Mouse (Mus musculus): Measurements from ENCODE around the gene Siglecf. TPM values are rescaled to one million over a fixed set of nuclear protein-coding genes. Genes with fewer than 3 reads are reported as not detected.

Gene Siglecf
- 0.15 TPM in 1 of 2 replicates, not detected in the other for total RNA-seq (2021)
- long read RNA-seq, experiment 1, result 0 reads
- long read RNA-seq, experiment 2, result 0 reads

- DNase-seq, result no peak
Observed at GRCm38 (mm10) chr7:43351154-43351553, at the start of gene Siglecf. Siglecf (plus strand) TSS chr7:43351341.

GRCm38 (mm10) chr7:43305235-43305634 is 45.9 kb upstream of the Siglecf start:
- DNase-seq, result no peak

- peak; percentile 36 for DNase-seq
Observed at GRCm38 (mm10) chr7:43309069-43309468, 42.1 kb upstream of the Siglecf start.

GRCm38 (mm10) chr7:43311632-43312031 is 39.5 kb upstream of the Siglecf start:
- DNase-seq, result peak; percentile 5

GRCm38 (mm10) chr7:43312386-43313012 is 38.6 kb upstream of the Siglecf start:
- DNase-seq, result no peak

GRCm38 (mm10) chr7:43313013-43313428 is 38.1 kb upstream of the Siglecf start, which contains the start of gene Zfp715:
Zfp715 (minus strand) TSS chr7:43313294.
- peak; percentile 96 for DNase-seq

GRCm38 (mm10) chr7:43326223-43326780 is 24.8 kb upstream of the Siglecf start:
- DNase-seq, result no peak

- no peak for DNase-seq
Observed at GRCm38 (mm10) chr7:43328101-43328500, 23.0 kb upstream of the Siglecf start.

GRCm38 (mm10) chr7:43333203-43333602 is 17.9 kb upstream of the Siglecf start:
- peak; percentile 60 for DNase-seq

GRCm38 (mm10) chr7:43333899-43334298 is 17.2 kb upstream of the Siglecf start:
- DNase-seq, result no peak

GRCm38 (mm10) chr7:43340771-43341170 is 10.4 kb upstream of the Siglecf start:
- DNase-seq, result no peak

GRCm38 (mm10) chr7:43343191-43343590 is 8.0 kb upstream of the Siglecf start:
- no peak for DNase-seq

GRCm38 (mm10) chr7:43344020-43344419 is 7.1 kb upstream of the Siglecf start:
- no peak for DNase-seq

GRCm38 (mm10) chr7:43344491-43344890 is 6.7 kb upstream of the Siglecf start:
- no peak for DNase-seq

- DNase-seq, result no peak
Observed at GRCm38 (mm10) chr7:43346148-43346547, 5.0 kb upstream of the Siglecf start.

- DNase-seq, result peak; percentile 37
Observed at GRCm38 (mm10) chr7:43346571-43346970, 4.6 kb upstream of the Siglecf start.

- DNase-seq, result peak; percentile 10
Observed at GRCm38 (mm10) chr7:43349623-43350022, 1.5 kb upstream of the Siglecf start.

- DNase-seq, result no peak
Observed at GRCm38 (mm10) chr7:43353118-43353517, 2.0 kb downstream of the Siglecf start.

GRCm38 (mm10) chr7:43353758-43354157 is 2.6 kb downstream of the Siglecf start:
- DNase-seq, result no peak

GRCm38 (mm10) chr7:43354893-43355835 is 4.0 kb downstream of the Siglecf start:
- DNase-seq, result no peak

GRCm38 (mm10) chr7:43358556-43358955 is 7.4 kb downstream of the Siglecf start:
- peak; percentile 66 for DNase-seq

- no peak for DNase-seq
Observed at GRCm38 (mm10) chr7:43361442-43361841, 10.3 kb downstream of the Siglecf start.

- DNase-seq, result no peak
Observed at GRCm38 (mm10) chr7:43362021-43362420, 10.9 kb downstream of the Siglecf start.
